Mouse (Mus musculus) bone marrow macrophage, adult 2 months (primary cell): Measurements from ENCODE around the gene Mms19.

Source experiments
- CTCF ChIP-seq: IDR thresholded peaks from 2 replicates; pipeline ENCODE4 v1.5.1; 2012; ENCODE audit warnings: low read depth, mild to moderate bottlenecking, low read length, moderate library complexity
- POLR2A ChIP-seq: IDR thresholded peaks from 2 replicates; pipeline ENCODE4 v1.6.1; 2012; ENCODE audit warnings: mild to moderate bottlenecking, low read depth, low read length, borderline replicate concordance

DNA sequence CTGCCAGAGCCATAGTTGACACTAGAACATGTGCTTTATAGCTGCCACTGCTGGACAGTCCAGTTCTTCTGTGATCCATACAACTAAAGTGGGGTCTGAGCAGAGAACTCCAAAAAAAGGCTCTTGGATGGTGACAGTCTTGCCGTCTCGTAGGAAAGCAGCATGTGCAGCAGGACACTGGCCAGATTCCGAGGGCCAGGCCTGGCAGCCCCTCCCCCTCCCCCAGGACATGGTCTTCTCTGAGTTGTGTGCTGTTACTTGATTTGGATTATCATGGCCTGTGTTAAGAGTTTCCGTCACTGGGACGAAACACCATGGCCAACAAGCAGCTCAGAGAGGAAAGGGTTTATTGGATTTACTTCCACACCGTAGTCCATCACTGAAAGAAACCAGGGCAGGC lies 23.3 kb upstream of the Mms19 start:
- TF ChIP-seq POLR2A: no peak
- TF ChIP-seq CTCF: no peak
